Mouse (Mus musculus) ES-E14 (cell line): ENCODE measurements around the gene Ackr2. TPM values are rescaled to one million over a fixed set of nuclear protein-coding genes. Genes with fewer than 3 reads are reported as not detected.

Experiments
- DNase-seq: peaks from one replicate; pipeline ENCODE4 v3.0.0-alpha.2; 2013; ENCODE audit warnings: low read depth, low spot score
- H3K27ac ChIP-seq: 2 replicates; pipeline ENCODE4 v1.5.1; 2012; ENCODE audit warnings: low read depth, mild to moderate bottlenecking, low read length, moderate library complexity, mixed read lengths; ENCODE audit not compliant: poor library complexity, insufficient read depth, severe bottlenecking
- H3K36me3 ChIP-seq: 2 replicates; pipeline ENCODE4 v1.6.1; 2012; ENCODE audit warnings: mild to moderate bottlenecking, low read length, moderate library complexity, mixed read lengths; ENCODE audit not compliant: control insufficient read depth, poor library complexity, insufficient read depth, severe bottlenecking
- H3K4me1 ChIP-seq, 2 experiments: fragments of 150-350 bp in 1 of 2; sonication (generic) in 1 of 2; 2 replicates each; pipeline ENCODE4 v1.6.1; 2012; ENCODE audit warnings: low read length in 2 of 2, mild to moderate bottlenecking in 1 of 2, mixed read lengths in 1 of 2; ENCODE audit not compliant: control insufficient read depth in 2 of 2, insufficient read depth in 2 of 2, poor library complexity in 1 of 2
- H3K4me3 ChIP-seq, 2 experiments: fragments of 150-350 bp in 1 of 2; sonication (generic) in 1 of 2; 2 replicates each; pipeline ENCODE4 v1.5.1; 2012; ENCODE audit warnings: low read length in 2 of 2, low read depth in 1 of 2, mild to moderate bottlenecking in 1 of 2, mixed read lengths in 1 of 2; ENCODE audit not compliant: insufficient read depth in 1 of 2, poor library complexity in 1 of 2, severe bottlenecking in 1 of 2
- H3K9ac ChIP-seq: 2 replicates; pipeline ENCODE4 v1.6.1; 2012; ENCODE audit warnings: low read depth, mild to moderate bottlenecking, low read length, mixed read lengths; ENCODE audit not compliant: poor library complexity, insufficient read depth, severe bottlenecking
- H3K9me3 ChIP-seq: fragments of 150-350 bp; sonication (generic); 2 replicates; pipeline ENCODE4 v1.6.1; 2012; ENCODE audit warnings: low read depth, mild to moderate bottlenecking, low read length; ENCODE audit not compliant: control insufficient read depth, insufficient read depth
- CHD2 ChIP-seq: IDR thresholded peaks from 2 replicates; pipeline ENCODE4 v1.6.1; 2014; ENCODE audit warnings: mild to moderate bottlenecking, low read depth, low read length, inconsistent platforms
- HCFC1 ChIP-seq: IDR thresholded peaks from 2 replicates; pipeline ENCODE4 v1.6.1; 2012; ENCODE audit warnings: low read length, inconsistent platforms, borderline replicate concordance; ENCODE audit not compliant: insufficient read depth
- MAFK ChIP-seq: IDR thresholded peaks from 2 replicates; pipeline ENCODE4 v1.6.1; 2014; ENCODE audit warnings: mild to moderate bottlenecking, low read depth, low read length, inconsistent platforms; ENCODE audit not compliant: insufficient read depth
- ZC3H11A ChIP-seq: IDR thresholded peaks from 2 replicates; pipeline ENCODE4 v1.6.1; 2012; ENCODE audit warnings: low read depth, mild to moderate bottlenecking, inconsistent platforms, low read length, borderline replicate concordance
- ZNF384 ChIP-seq: IDR thresholded peaks from 2 replicates; pipeline ENCODE4 v1.6.1; 2012; ENCODE audit warnings: low read depth, low read length, inconsistent platforms
- in situ Hi-C, 2 experiments: fragments of 600-800 bp; cut with MboI; formaldehyde crosslinking; loops; one replicate each; pipeline ENCODE4 v1.15.1; 2025; ENCODE audit warnings: low sequenced_read_pairs in 2 of 2, inconsistent platforms in 1 of 2; ENCODE audit not compliant: unreplicated experiment in 2 of 2
- total RNA-seq: library from RNA; depleted of rRNA; stranded (reverse); fragments of 300-350 nt; gene quantifications from 2 replicates; pipeline ENCODE4 v1.2.3, GENCODE M21; 2012

Gene Ackr2
- total RNA-seq, 1 experiment: 0.22 TPM

GRCm38 (mm10) chr9:121882015-121882457 is 16.1 kb upstream of the Ackr2 start:
- in situ Hi-C loops: no loop called here
- Histone ChIP-seq H3K4me1 (no peaks in the 10 kb centered on the region), H3K9ac (no peak overlapping the region), H3K9me3 (no peaks in the 10 kb centered on the region), H3K36me3 (no peaks in the 10 kb centered on the region), H3K27ac (no peak overlapping the region), H3K4me3 (no peak overlapping the region)
- no peak for DNase-seq
- TF ChIP-seq ZNF384 (no peak), MAFK (no peak), HCFC1 (no peak), CHD2 (no peak)

GRCm38 (mm10) chr9:121889927-121890440 is 8.2 kb upstream of the Ackr2 start:
- in situ Hi-C loops: no loop called here
- no peak for DNase-seq
- H3K36me3 ChIP-seq: no peaks in the 10 kb centered on the region
- TF ChIP-seq HCFC1: no peak
- TF ChIP-seq ZC3H11A: no peak
- no peak for TF ChIP-seq MAFK
- no peak for TF ChIP-seq CHD2
- no peak for TF ChIP-seq ZNF384
- no peak overlapping the region for H3K4me3 ChIP-seq
- no peak overlapping the region for H3K27ac ChIP-seq
- no peaks in the 10 kb centered on the region for H3K4me1 ChIP-seq
- no peaks in the 10 kb centered on the region for H3K9me3 ChIP-seq
- H3K9ac ChIP-seq: no peak overlapping the region

DNA sequence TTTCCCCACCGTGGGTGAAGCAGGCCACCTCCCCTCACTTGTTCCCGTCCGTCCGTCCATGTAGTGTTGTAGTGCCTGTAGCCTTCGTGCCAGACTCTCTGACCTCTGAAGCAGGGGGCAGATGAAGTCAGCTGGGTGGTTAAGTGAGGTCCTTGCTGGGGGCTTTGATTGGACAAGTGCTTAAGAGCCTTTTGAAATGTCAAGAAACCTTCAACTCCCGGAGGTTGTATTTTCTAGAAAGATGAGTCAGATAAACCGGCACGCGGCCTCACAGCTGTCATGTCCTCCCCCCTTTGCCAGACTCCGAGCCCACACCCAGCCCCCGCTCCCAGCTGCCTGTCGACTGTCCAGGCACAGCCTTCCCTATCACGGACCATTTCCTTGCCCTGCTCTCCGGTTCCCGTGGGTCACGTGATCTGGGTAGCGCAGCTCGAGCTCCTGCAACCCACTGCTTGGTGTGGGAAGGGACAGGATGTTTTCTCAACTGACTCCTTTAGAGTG is 7.7 kb upstream of the Ackr2 start:
- no peak for TF ChIP-seq MAFK
- no peak for TF ChIP-seq ZC3H11A
- TF ChIP-seq CHD2: no peak
- no peak for TF ChIP-seq HCFC1
- TF ChIP-seq ZNF384: no peak
- in situ Hi-C loops: no loop called here
- no peak overlapping the region for H3K4me3 ChIP-seq
- H3K36me3 ChIP-seq: no peaks in the 10 kb centered on the region
- DNase-seq: no peak
- no peaks in the 10 kb centered on the region for H3K9me3 ChIP-seq
- H3K27ac ChIP-seq: no peak overlapping the region
- H3K9ac ChIP-seq: no peak overlapping the region
- no peaks in the 10 kb centered on the region for H3K4me1 ChIP-seq

DNA sequence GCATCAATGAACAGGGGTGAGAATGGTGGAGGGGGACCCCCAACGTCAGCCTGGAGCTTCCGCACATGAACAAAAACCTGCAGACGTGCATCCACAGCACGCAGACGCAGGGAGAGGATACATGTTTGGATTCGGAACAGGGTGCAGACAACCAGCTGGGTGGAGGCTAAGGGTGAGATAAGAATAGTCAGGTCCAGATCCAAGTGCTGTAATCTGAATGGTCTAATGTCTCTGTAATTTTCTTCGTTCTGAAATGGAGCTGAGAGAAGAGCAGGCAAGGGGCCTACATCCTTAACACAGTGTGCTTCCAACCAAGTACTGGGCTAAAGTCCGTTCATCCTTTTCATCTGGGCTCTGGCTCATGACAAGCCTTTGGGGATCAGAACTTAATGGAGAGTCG is 6.9 kb upstream of the Ackr2 start:
- Histone ChIP-seq H3K4me1 (no peaks in the 10 kb centered on the region), H3K27ac (no peak overlapping the region), H3K9ac (no peak overlapping the region), H3K9me3 (no peaks in the 10 kb centered on the region), H3K4me3 (no peak overlapping the region), H3K36me3 (no peaks in the 10 kb centered on the region)
- in situ Hi-C loops: no loop called here
- TF ChIP-seq CHD2: no peak
- no peak for TF ChIP-seq MAFK
- no peak for TF ChIP-seq ZNF384
- no peak for TF ChIP-seq HCFC1
- TF ChIP-seq ZC3H11A: no peak
- DNase-seq: no peak
